Mouse (Mus musculus) gastrocnemius, postnatal 14 days (tissue): Measurements from ENCODE around the gene Espn. TPM values are rescaled to one million over a fixed set of nuclear protein-coding genes. Genes with fewer than 3 reads are reported as not detected.

Source experiments
- DNase-seq: peaks from one replicate; pipeline ENCODE4 v3.0.0; 2021; ENCODE audit warnings: mixed read lengths
- intact Hi-C: fragments of 180-260 bp; cut with DNase I; formaldehyde crosslinking; loops from one replicate; pipeline ENCODE4 v1.15.1; 2025; ENCODE audit warnings: low total_unique reads
- total RNA-seq, 2 experiments: library from RNA; stranded (reverse); gene quantifications; 2 replicates each; pipeline ENCODE4 v1.2.3; 2021

Gene Espn
- total RNA-seq, 2 experiments from 2014 or later, result 0.58 to 0.90 TPM

- DNase-seq, result no peak
- intact Hi-C loops, result no loop called here
Measured at GRCm38 (mm10) chr4:152131809-152132771, 20.1 kb downstream of the Espn start.

GRCm38 (mm10) chr4:152130771-152131653 lies 21.2 kb downstream of the Espn start:
- DNase-seq, result peak; percentile 74
- intact Hi-C loops, result no loop called here

- intact Hi-C loops, result no loop called here
- DNase-seq, result no peak
Measured at GRCm38 (mm10) chr4:152129395-152129930, 22.7 kb downstream of the Espn start.

- no peak for DNase-seq
- intact Hi-C loops, result no loop called here
Measured at GRCm38 (mm10) chr4:152128784-152129183, 23.4 kb downstream of the Espn start.

- intact Hi-C loops, result no loop called here
- no peak for DNase-seq
Measured at GRCm38 (mm10) chr4:152127884-152128283, 24.3 kb downstream of the Espn start.

GRCm38 (mm10) chr4:152126026-152126920 lies 25.9 kb downstream of the Espn start:
- intact Hi-C loops, result no loop called here
- DNase-seq, result no peak

- intact Hi-C loops, result no loop called here
- peak; percentile 72 for DNase-seq
Measured at GRCm38 (mm10) chr4:152125161-152126025, 26.8 kb downstream of the Espn start.

GRCm38 (mm10) chr4:152124361-152124961 lies 27.7 kb downstream of the Espn start:
- no peak for DNase-seq
- intact Hi-C loops, result no loop called here

- no peak for DNase-seq
- intact Hi-C loops, result no loop called here
Measured at GRCm38 (mm10) chr4:152121183-152121505, 31.0 kb downstream of the Espn start.

- DNase-seq, result no peak
- intact Hi-C loops, result no loop called here
Measured at GRCm38 (mm10) chr4:152120311-152121182, 31.6 kb downstream of the Espn start.

GRCm38 (mm10) chr4:152119396-152120292 lies 32.5 kb downstream of the Espn start:
- DNase-seq, result peak; percentile 53
- intact Hi-C loops, result no loop called here

GRCm38 (mm10) chr4:152117538-152117937 lies 34.6 kb downstream of the Espn start:
- DNase-seq, result no peak
- intact Hi-C loops, result no loop called here

- no peak for DNase-seq
- intact Hi-C loops, result no loop called here
Measured at GRCm38 (mm10) chr4:152115921-152116612, 36.1 kb downstream of the Espn start, which contains the start of gene Tnfrsf25. Tnfrsf25 (plus strand) TSS chr4:152115934.

GRCm38 (mm10) chr4:152114080-152114479 lies 38.1 kb downstream of the Espn start:
- intact Hi-C loops, result no loop called here
- DNase-seq, result no peak

GRCm38 (mm10) chr4:152112329-152112728 lies 39.8 kb downstream of the Espn start:
- DNase-seq, result no peak
- intact Hi-C loops, result no loop called here
